Mouse (Mus musculus): ENCODE results near the gene Map7.

Map7 gene

GRCm38 (mm10) chr10:20148130-20148772 lies at the start of gene Map7:
Gene Map7 (plus strand): TSS chr10:20148471.
- no peak for DNase-seq (ENCODE audit: low spot score)

- DNase-seq (ENCODE audit: low spot score), result no peak
These were observed 46.8 kb upstream of the Map7 start for GRCm38 (mm10) chr10:20101456-20101855.

GRCm38 (mm10) chr10:20104271-20104931 lies 43.9 kb upstream of the Map7 start:
- no peak for DNase-seq (ENCODE audit: low spot score)

DNA sequence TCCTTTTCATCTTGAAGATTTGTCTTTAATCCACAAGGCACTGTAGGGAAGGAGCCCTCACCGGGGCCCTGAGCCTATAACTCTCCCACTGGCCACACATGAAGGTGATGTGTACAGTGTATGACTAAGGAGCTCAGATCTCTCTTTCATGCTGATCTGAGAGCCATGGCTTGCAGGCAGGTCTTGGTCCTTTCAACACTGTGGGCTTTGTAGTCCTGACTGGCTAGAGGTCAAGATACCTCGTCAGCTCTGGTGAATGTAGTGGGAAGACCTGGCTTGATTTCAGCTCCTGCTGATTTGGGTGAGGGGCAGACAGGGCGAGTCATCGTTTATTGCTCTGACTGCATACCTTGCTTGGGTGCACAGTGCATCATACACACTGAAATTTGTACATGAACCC lies 42.7 kb upstream of the Map7 start:
- no peak for DNase-seq (ENCODE audit: low spot score)

DNA sequence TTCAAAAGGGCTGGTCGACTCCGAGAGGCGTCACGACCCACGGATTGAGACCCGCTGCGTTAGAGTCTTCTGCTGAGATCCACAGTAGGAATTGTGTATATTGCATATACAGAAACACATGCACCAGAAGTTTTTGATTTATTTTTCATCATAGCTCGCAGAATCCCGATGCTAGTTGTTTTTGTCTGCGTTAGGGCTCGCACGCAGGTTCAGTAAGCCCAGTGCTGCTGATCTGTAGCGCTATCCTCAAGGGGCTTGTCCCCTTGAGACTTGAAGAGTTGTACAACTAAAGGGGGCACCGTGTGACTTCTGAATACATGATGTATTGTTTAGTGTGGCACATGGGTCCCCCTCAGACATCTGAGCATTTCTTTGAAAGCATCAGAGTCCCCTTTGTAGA lies 41.2 kb upstream of the Map7 start:
- no peak for DNase-seq (ENCODE audit: low spot score)

GRCm38 (mm10) chr10:20111508-20111907 lies 36.8 kb upstream of the Map7 start:
- no peak for DNase-seq (ENCODE audit: low spot score)

DNA sequence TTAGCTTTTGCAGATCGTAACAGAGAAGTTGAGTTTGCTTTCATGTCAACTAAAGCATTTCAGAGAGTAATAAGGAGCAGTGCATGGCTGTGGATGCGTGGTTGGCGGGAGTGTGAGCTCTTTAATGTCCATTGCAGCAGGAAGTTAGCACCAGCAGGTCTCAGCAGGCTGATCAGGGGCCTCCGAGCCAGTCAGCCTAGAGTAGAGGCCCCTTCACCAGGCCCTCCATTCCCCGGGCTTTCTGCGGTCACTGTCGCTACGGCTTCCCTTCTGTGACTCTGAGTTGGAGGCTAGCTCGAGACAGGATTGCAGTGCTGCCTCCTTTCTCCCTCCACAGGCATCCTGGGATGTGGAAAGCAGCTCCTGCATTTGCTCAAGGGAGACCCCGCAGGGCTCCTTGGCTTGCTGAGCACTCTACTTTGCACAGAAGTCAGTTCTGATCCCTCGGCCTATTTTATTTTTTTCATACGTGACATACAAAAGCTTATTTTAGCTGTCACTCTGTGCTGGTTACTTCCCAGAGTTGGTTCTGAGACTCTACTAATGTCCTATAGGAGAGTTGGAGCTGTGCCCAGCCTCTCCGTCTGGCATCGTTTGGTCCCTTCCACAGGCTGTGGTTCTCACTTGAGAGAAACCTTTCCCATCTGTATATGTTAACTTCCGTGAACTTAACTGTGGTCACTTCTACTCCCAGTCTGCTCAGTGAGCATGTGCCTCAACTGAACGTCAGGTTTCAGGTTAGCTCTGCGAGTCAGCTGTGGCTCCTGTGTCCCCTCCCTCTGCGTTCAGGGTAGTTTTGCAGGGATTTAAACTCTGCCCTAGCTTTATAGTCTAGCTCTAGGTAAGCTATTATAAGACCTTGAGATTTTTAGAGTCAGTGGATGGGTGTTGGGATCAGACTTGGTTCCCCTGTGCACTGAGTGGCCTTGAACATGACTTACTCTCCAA lies 36.0 kb upstream of the Map7 start:
- no peak for DNase-seq (ENCODE audit: low spot score)

DNA sequence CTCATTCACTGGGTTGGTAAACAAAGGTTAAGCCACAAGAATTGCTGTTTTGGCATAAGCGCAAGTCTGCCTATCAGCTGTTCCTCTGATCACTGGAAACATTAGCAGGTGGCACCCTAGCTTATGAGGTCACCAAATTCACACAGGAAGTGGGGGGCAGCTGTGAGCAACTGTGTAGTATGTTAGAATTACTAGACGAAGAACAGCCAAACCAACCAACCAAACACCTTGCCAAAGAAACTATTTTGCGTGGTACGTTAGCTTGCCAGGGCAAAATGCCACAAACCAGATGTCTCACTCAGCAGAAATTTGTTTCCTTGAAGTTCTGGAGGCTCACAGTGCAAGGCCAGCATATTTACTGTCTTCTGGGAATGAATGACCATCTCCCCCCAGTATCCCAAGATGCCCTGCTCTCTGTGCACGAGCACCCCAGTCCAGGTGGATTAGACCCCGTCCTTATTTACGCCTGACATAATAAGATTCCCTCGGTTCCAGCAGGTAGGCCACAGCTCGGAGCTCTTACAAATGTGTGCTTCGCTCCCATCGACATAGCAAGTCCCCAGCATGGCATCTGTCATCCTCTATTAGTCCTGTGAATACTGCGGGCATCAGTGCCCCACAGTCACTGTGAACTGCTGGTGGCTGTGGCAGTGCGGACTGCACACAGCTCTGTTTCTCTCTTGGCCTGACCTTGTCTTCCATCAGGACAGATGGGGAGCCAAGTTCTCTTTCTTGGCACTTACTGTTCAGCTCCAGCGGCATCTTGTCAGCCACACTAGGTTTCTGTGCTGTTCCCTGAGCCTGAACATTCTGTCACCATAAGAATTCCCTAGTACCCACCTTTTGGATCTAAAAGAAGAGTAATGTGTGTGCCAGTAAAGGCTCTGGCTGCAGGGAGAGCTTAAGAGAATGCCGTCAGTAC lies 28.5 kb upstream of the Map7 start:
- no peak for DNase-seq (ENCODE audit: low spot score)

- no peak for DNase-seq (ENCODE audit: low spot score)
These were observed 26.3 kb upstream of the Map7 start for GRCm38 (mm10) chr10:20121981-20122380.

GRCm38 (mm10) chr10:20123401-20123800 lies 24.9 kb upstream of the Map7 start:
- DNase-seq (ENCODE audit: low spot score), result no peak

DNA sequence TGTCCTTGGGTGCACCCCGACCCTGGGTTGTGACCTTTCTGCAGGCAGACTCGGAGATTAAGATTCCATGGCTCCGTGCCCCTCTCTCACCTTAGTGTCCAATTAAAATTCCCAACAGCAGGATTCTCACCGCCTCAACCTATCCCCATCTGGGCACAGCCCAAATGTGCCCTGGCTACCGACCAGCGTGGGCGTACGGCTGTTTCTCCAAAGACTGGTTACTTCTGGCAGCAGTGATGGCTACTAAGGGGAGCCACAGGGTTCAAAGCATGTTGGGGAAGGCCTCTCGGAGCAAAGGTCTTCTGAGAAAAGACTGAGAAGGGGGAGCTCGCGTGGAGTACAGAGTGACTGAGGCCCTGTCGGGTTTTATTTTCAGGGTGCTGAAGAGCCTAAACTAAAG lies 23.7 kb upstream of the Map7 start:
- no peak for DNase-seq (ENCODE audit: low spot score)

GRCm38 (mm10) chr10:20125226-20125625 lies 23.0 kb upstream of the Map7 start:
- peak; percentile 67 for DNase-seq (ENCODE audit: low spot score)

DNA sequence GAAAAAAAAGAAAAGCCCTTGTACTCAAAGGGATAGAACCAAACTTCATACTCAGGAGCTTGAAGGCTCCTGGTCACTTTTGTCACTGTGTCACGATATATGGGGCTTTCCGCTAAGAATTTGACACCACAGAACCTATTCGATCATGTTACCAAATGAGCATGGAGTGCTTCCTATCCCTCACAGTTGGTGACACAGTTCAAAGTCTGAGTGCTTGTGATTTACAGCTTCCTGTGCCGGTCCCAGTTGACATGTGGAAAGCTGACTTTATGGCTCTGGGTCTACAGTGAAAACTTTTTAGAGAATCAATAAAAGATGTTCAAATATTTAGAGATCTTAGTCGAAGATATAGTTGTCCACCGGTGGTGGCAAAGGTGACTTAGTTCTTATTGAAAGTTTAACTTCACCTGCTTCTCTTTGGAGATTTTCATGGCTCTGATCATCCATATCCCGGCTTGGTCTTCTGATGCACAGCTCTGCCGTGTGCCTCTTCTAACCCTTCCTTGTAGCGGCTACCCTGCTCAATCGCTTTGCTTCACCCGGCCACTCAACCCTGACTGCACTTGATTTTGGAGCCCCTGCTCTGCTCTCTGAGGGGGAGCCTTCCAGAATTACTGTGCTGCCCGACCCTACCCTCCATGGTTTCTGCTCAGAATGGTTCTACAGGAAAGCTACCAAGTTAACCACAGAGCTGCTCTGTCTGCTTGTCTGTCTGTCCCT lies 15.2 kb upstream of the Map7 start:
- no peak for DNase-seq (ENCODE audit: low spot score)

DNA sequence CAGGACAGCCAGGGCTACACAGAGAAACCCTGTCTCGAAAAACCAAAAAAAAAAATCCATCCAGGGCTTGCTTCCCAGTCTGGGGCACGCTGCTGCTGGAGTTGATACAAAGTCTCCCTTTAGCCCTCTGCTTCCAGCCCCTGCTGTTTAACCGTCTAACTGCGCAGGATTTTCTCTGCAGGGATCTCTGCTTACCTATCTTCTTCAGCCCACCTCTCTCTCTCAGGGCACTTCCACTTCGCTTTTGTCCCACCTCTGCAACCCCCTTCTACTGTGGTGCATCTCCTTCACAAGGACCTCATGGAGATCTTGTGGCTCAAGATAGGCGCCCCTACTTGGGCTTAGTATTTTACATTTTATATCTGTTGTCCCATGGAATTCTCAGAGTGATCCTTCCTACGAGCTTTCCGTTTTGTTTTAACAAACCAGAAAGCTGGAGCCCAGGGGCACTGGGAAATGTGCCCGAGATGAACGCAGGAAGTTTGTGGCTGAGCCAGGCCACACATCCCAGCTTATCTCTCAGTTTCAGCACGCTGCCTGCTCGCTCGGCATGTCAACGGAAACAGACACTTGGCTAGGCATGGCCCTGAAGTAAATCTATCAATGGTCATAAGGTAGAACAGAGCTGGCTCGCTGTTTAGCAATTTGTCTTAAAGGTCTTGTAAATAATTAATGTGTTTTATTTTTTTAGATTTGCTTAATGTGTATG lies 12.8 kb upstream of the Map7 start:
- no peak for DNase-seq (ENCODE audit: low spot score)

DNA sequence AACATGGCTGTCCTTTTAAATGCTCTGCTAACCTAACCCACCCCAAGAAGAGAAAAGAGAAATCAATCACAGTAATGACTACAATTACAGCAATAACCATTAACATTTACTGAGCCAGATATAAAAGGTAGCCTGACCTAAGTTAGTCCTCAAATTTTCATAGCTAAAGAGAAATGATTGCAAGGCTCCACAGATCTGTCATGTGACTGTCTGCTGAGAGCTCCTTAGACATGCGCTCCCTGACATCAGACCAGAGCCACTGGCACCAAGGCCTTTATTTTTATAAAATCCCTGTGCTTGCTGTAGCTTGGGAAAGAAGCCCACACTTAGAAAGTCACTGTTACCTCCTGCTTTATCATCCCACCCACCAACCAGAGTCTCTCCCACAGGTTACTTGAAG lies 11.8 kb upstream of the Map7 start:
- DNase-seq (ENCODE audit: low spot score), result no peak

DNA sequence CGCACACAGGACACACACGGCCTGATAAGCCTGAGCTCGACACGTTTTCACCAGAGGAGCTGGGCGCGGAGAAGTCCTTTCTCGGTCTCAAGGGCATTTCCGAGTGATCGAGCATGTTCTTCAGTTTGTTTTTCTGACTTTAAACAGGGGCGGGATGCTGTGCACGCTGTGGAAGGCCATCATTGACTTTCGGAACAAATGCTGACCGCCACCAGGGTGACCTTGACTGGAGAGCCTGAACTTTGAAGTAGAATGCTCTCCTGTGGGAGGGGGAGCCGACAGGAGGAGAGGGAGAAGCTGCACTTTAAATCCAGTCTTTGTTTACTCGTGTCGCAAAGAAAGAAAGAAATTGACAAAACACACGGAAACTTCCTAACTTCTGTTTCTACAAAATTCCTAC lies 6.9 kb upstream of the Map7 start:
- no peak for DNase-seq (ENCODE audit: low spot score)

DNA sequence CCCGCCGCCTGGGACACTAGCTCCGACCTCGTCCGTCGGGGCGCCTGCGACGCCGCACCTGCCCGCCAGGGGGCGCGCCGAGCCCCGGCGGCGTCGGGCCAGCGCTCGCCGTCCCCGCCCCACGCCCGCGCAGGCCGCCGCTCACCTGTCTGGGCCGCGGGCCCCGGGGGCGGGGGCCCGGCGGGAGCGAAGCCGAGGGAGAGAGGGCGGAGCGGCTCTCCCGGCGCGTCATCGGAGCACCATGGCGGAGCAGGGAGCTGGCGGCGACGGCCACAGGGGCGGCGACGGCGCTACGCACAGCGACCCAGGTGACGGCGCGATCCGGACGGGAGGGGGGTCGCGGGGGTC lies 476 bp downstream of the Map7 start:
- no peak for DNase-seq (ENCODE audit: low spot score)

DNA sequence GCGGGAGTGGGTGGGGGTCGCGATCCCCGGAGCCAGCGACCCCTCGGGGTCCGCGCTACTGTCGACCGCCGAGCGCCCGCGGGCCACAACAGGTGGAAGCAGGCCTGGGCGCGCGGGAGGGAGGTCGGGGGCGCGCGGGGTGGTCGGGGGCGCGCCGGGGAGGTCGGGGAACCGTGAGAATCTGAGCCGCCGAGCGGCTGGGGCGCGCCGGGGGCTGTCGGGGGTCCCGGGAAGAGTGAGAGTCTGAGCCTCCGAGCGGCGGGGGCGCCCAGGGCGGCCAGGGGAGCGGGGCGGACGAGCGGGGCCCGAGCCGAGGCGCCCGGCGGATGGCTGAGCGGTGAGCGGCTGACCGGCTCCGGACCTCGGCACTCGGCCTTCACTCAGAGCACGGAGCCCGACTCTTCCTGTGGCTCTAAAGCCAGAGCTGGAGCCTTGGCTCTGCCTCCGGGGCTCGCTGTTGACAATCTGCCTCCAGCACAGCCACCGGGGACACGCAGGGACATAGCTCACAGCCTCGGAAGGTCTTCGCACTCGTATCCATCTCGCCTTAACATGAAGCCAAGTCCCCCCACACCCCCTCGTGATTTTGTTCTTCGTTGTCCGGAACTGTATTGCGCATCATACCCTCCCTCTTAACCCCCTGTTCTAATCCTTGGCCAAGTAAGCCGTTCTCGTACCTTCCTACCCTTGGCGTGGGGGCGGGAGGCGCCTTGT lies 1.0 kb downstream of the Map7 start:
- no peak for DNase-seq (ENCODE audit: low spot score)

DNA sequence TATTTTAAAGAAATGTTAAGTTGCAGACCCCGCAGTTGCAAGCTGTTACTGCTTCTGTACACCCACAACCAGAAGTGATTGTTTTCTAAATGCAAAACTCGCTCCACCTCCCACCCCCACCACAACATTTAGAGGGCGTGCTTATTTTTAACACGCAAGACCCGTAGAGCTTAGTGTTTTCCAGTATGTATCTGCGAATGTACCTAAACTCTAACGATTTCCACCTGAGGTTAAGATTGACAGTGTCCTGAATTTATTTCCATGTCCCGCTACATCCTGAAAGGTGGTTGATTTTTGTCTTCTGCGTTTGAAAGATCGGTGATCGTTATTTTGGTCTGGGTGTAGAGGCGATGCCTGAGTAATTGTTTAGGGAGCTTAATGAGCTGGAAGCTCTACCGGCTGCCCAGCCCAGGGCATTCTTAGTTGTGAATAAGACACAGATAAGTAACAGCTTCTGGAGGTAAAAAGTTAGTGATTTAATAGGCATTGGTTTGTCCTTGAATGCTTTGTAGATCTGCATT lies 1.6 kb downstream of the Map7 start:
- DNase-seq (ENCODE audit: low spot score), result no peak

- DNase-seq (ENCODE audit: low spot score), result no peak
These were observed 3.9 kb downstream of the Map7 start for GRCm38 (mm10) chr10:20152131-20152530.

Measured in layer of hippocampus, adult 9-10 months (tissue).